Mouse (Mus musculus) forebrain, postnatal 0 days (tissue): ENCODE results near the gene Hck. TPM values are rescaled to one million over a fixed set of nuclear protein-coding genes. Genes with fewer than 3 reads are reported as not detected.

Source experiments
- ATAC-seq: fragments of 200-750 bp; cut with Nextera tagmentation; 2 replicates; pipeline ENCODE4 v1.8.0; 2017; ENCODE audit warnings: mild to moderate bottlenecking, moderate library complexity
- DNase-seq: peaks from one replicate; pipeline ENCODE4 v3.0.0-alpha.2; 2015
- H3K27ac ChIP-seq: fragments of 300-500 bp; sonication (generic); 2 replicates; pipeline ENCODE4 v1.5.1; 2014; ENCODE audit warnings: low read depth, mild to moderate bottlenecking, antibody characterized with exemption, low read length, moderate library complexity, mixed read lengths
- H3K27me3 ChIP-seq: fragments of 300-500 bp; sonication (generic); 2 replicates; pipeline ENCODE4 v1.6.1; 2014; ENCODE audit warnings: mild to moderate bottlenecking, low read length, mixed read lengths; ENCODE audit not compliant: insufficient read depth
- H3K36me3 ChIP-seq: fragments of 300-500 bp; sonication (generic); 2 replicates; pipeline ENCODE4 v1.6.1; 2014; ENCODE audit warnings: mild to moderate bottlenecking, moderate library complexity; ENCODE audit not compliant: insufficient read depth
- H3K4me1 ChIP-seq: fragments of 300-500 bp; sonication (generic); 2 replicates; pipeline ENCODE4 v1.6.1; 2014; ENCODE audit warnings: antibody characterized with exemption; ENCODE audit not compliant: insufficient read depth
- H3K4me2 ChIP-seq: fragments of 300-500 bp; sonication (generic); 2 replicates; pipeline ENCODE4 v1.6.1; 2014; ENCODE audit warnings: low read depth, mild to moderate bottlenecking, moderate library complexity
- H3K4me3 ChIP-seq: fragments of 300-500 bp; sonication (generic); 2 replicates; pipeline ENCODE4 v1.5.1; 2014; ENCODE audit warnings: low read depth, low read length, mixed read lengths
- H3K9ac ChIP-seq: fragments of 300-500 bp; sonication (generic); 2 replicates; pipeline ENCODE4 v1.6.1; 2014; ENCODE audit warnings: mild to moderate bottlenecking
- H3K9me3 ChIP-seq: fragments of 300-500 bp; sonication (generic); 2 replicates; pipeline ENCODE4 v1.6.1; 2016; ENCODE audit warnings: low read length
- CTCF ChIP-seq: sonication (generic); IDR thresholded peaks from 2 replicates; pipeline ENCODE4 v1.5.1; 2016; ENCODE audit warnings: antibody characterized with exemption, control low read depth, low read depth
- WGBS: fragments of 180-500 bp; shearing (Covaris S2); extraction: QIAGEN DNeasy Blood & Tissue Kit; methylation state at CpG from one replicate; pipeline ENCODE4 v1.1.7; 2014; 5-methylcytosine and 5-hydroxymethylcytosine counted together
- polyA plus RNA-seq: library from polyadenylated mRNA; unstranded; fragments of >200 nt; fragmentation: Nextera tagmentation; extraction: Ambion mirVana; gene quantifications from 2 replicates; pipeline ENCODE4 v1.2.1, GENCODE M21; 2015
- total RNA-seq: library from RNA; depleted of rRNA; stranded (reverse); fragments of >200 nt; gene quantifications from 2 replicates; pipeline ENCODE4 v1.2.3, GENCODE M21; 2014

Gene Hck
- total and polyA plus RNA-seq, 2 experiments from 2014 or later: 3.1 to 3.5 TPM

- no peaks in the 10 kb centered on the region for H3K4me1 ChIP-seq
- peaks cover 30% of the 10 kb centered on the region for H3K36me3 ChIP-seq
- no peak for DNase-seq
- 83% methylated on average over 10 of the region's 10 CpGs for WGBS
- no peak overlapping the region for H3K4me2 ChIP-seq
- H3K4me3 ChIP-seq: no peak overlapping the region
- no peak for ATAC-seq
- no peak overlapping the region for H3K27ac ChIP-seq
- no peak overlapping the region for H3K9ac ChIP-seq
- no peak for TF ChIP-seq CTCF
- no peaks in the 10 kb centered on the region for H3K9me3 ChIP-seq
- no peaks in the 10 kb centered on the region for H3K27me3 ChIP-seq
Observed at GRCm38 (mm10) chr2:153179126-153179860, 71.0 kb downstream of the Hck start.

GRCm38 (mm10) chr2:153179961-153180360, 71.7 kb downstream of the Hck start:
- DNase-seq: no peak
- H3K27me3 ChIP-seq: no peaks in the 10 kb centered on the region
- H3K9me3 ChIP-seq: no peaks in the 10 kb centered on the region
- WGBS: 85% methylated on average over 3 of the region's 3 CpGs
- ATAC-seq: no peak
- no peak overlapping the region for H3K27ac ChIP-seq
- no peaks in the 10 kb centered on the region for H3K4me1 ChIP-seq
- no peak for TF ChIP-seq CTCF
- peaks cover 34% of the 10 kb centered on the region for H3K36me3 ChIP-seq
- no peak overlapping the region for H3K4me2 ChIP-seq
- H3K9ac ChIP-seq: no peak overlapping the region
- no peak overlapping the region for H3K4me3 ChIP-seq

GRCm38 (mm10) chr2:153186176-153186591, 77.9 kb downstream of the Hck start:
- H3K27ac ChIP-seq: no peak overlapping the region
- peaks cover 90% of the 10 kb centered on the region for H3K36me3 ChIP-seq
- H3K27me3 ChIP-seq: no peaks in the 10 kb centered on the region
- peak; percentile 65 for DNase-seq
- peak; percentile 89 for ATAC-seq
- H3K9me3 ChIP-seq: no peaks in the 10 kb centered on the region
- no peak overlapping the region for H3K4me2 ChIP-seq
- H3K9ac ChIP-seq: no peak overlapping the region
- no peak for TF ChIP-seq CTCF
- no peak overlapping the region for H3K4me3 ChIP-seq
- no peaks in the 10 kb centered on the region for H3K4me1 ChIP-seq
- 43% methylated on average over 2 of the region's 2 CpGs for WGBS

GRCm38 (mm10) chr2:153187848-153188247, 79.6 kb downstream of the Hck start:
- Histone ChIP-seq H3K27me3 (no peaks in the 10 kb centered on the region), H3K9ac (no peak overlapping the region), H3K4me2 (no peak overlapping the region), H3K9me3 (no peaks in the 10 kb centered on the region), H3K4me1 (no peaks in the 10 kb centered on the region), H3K4me3 (no peak overlapping the region), H3K36me3 (peaks cover 94% of the 10 kb centered on the region), H3K27ac (no peak overlapping the region)
- ATAC-seq: no peak
- no peak for TF ChIP-seq CTCF
- DNase-seq: no peak
- WGBS: 92% methylated on average over 2 of the region's 2 CpGs

- DNase-seq (no peak), ATAC-seq (no peak)
- no peak overlapping the region for H3K27ac ChIP-seq
- no peaks in the 10 kb centered on the region for H3K27me3 ChIP-seq
- no peaks in the 10 kb centered on the region for H3K4me1 ChIP-seq
- H3K4me2 ChIP-seq: no peak overlapping the region
- H3K9me3 ChIP-seq: no peaks in the 10 kb centered on the region
- no peak overlapping the region for H3K4me3 ChIP-seq
- H3K9ac ChIP-seq: no peak overlapping the region
- no peak for TF ChIP-seq CTCF
- WGBS: 78% methylated on average over 2 of the region's 2 CpGs
- H3K36me3 ChIP-seq: peaks cover 88% of the 10 kb centered on the region
Observed at GRCm38 (mm10) chr2:153191242-153191641, 83.0 kb downstream of the Hck start.

- Histone ChIP-seq H3K4me1 (no peaks in the 10 kb centered on the region), H3K27ac (no peak overlapping the region)
- WGBS: 96% methylated on average over 3 of the region's 3 CpGs
Observed at GRCm38 (mm10) chr2:153194255-153194654, 86.0 kb downstream of the Hck start.

GRCm38 (mm10) chr2:153198485-153198884, 90.2 kb downstream of the Hck start:
- TF ChIP-seq CTCF: no peak
- Histone ChIP-seq H3K36me3 (peaks cover 56% of the 10 kb centered on the region), H3K27me3 (no peaks in the 10 kb centered on the region), H3K4me1 (no peaks in the 10 kb centered on the region), H3K9ac (no peak overlapping the region), H3K4me2 (no peak overlapping the region), H3K4me3 (no peak overlapping the region), H3K9me3 (no peaks in the 10 kb centered on the region), H3K27ac (no peak overlapping the region)
- DNase-seq (no peak), ATAC-seq (no peak)
- 78% methylated on average over 5 of the region's 5 CpGs for WGBS

More at GRCm38 (mm10) chr2:153194255-153194654, 86.0 kb downstream of the Hck start:
- no peak overlapping the region for H3K4me2 ChIP-seq
- H3K36me3 ChIP-seq: peaks cover 79% of the 10 kb centered on the region
- ATAC-seq: no peak
- no peaks in the 10 kb centered on the region for H3K9me3 ChIP-seq
- no peak overlapping the region for H3K4me3 ChIP-seq
- H3K9ac ChIP-seq: no peak overlapping the region
- H3K27me3 ChIP-seq: no peaks in the 10 kb centered on the region
- no peak for TF ChIP-seq CTCF
- no peak for DNase-seq
